Mouse (Mus musculus): ENCODE results near the gene Gprc5c.

DNA sequence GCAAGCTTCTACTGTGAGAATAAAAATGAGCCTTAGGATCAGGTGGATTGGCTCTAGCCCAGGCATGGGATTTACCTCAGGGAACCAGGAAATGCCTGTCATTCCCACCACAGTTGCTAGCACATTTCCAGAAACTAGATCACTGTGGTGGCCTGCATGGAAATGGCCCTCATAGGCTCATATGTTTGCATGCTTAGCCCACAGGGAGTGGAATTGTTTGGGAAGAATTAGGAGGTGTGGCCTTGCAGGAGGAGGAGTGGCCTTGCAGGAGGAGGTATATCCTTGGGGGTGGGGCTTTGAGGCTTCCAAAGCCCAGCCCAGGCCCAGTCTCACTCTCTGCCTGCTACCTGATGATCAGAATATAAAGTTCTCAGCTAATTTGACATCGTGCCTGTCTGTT, 49.0 kb upstream of the Gprc5c start:
- TF ChIP-seq EP300 (IDR thresholded peaks at IDR 0.05), result no peak
- TF ChIP-seq CTCF (IDR thresholded peaks at IDR 0.05), result no peak

All from lung, postnatal 0 days (tissue).